Mouse (Mus musculus) ES-E14 (cell line): ENCODE measurements around the gene Mvd.

Source experiments
- ZC3H11A ChIP-seq: IDR thresholded peaks from 2 replicates; pipeline ENCODE4 v1.6.1; 2012; ENCODE audit warnings: low read depth, mild to moderate bottlenecking, inconsistent platforms, low read length, borderline replicate concordance
- ZNF384 ChIP-seq: IDR thresholded peaks from 2 replicates; pipeline ENCODE4 v1.6.1; 2012; ENCODE audit warnings: low read depth, low read length, inconsistent platforms

- TF ChIP-seq ZC3H11A, result no peak
- no peak for TF ChIP-seq ZNF384
Observed at GRCm38 (mm10) chr8:122445203-122445602, 2.0 kb upstream of the Mvd start.
